Mouse (Mus musculus) natural killer cell, adult 2 months (primary cell): Measurements from ENCODE around the gene BC048671.
A peak's percentile ranks its signal among the peaks of the same experiment; 100 is the strongest.

Source experiments
- DNase-seq, 2 experiments: peaks; one replicate each; pipeline ENCODE4 v3.0.0; 2022; ENCODE audit warnings: low spot score in 2 of 2

The BC048671 gene

GRCm38 (mm10) chr6:90300919-90301318 lies at the start of gene BC048671:
BC048671 (plus strand) TSS chr6:90301219.
- DNase-seq = no peak

- no peak for DNase-seq
Observed at GRCm38 (mm10) chr6:90288265-90288664, 12.8 kb upstream of the BC048671 start.

GRCm38 (mm10) chr6:90306315-90306975 lies 5.4 kb downstream of the BC048671 start:
- no peak for DNase-seq

GRCm38 (mm10) chr6:90308839-90309778 lies 8.1 kb downstream of the BC048671 start:
- DNase-seq = no peak

- no peak for DNase-seq
Observed at GRCm38 (mm10) chr6:90315961-90316360, 14.9 kb downstream of the BC048671 start.

GRCm38 (mm10) chr6:90317510-90318258 lies 16.7 kb downstream of the BC048671 start:
- DNase-seq = no peak

- DNase-seq = no peak
Observed at GRCm38 (mm10) chr6:90319019-90319418, 18.0 kb downstream of the BC048671 start.

- no peak for DNase-seq
Observed at GRCm38 (mm10) chr6:90319475-90320191, 18.6 kb downstream of the BC048671 start.

GRCm38 (mm10) chr6:90320429-90320828 lies 19.4 kb downstream of the BC048671 start:
- DNase-seq = peak in 1 of 2 experiments; percentile 4

- DNase-seq = no peak
Observed at GRCm38 (mm10) chr6:90321811-90322210, 20.8 kb downstream of the BC048671 start.

GRCm38 (mm10) chr6:90324026-90324425 lies 23.0 kb downstream of the BC048671 start:
- no peak for DNase-seq

- DNase-seq = no peak
Observed at GRCm38 (mm10) chr6:90324463-90324862, 23.4 kb downstream of the BC048671 start.

GRCm38 (mm10) chr6:90324991-90325390 lies 24.0 kb downstream of the BC048671 start, which contains the start of gene Chst13:
Chst13 (minus strand) TSS chr6:90325185.
- DNase-seq = no peak

- no peak for DNase-seq
Observed at GRCm38 (mm10) chr6:90327670-90328069, 26.7 kb downstream of the BC048671 start.

GRCm38 (mm10) chr6:90329953-90330352 lies 28.9 kb downstream of the BC048671 start:
- DNase-seq = no peak

- DNase-seq = no peak
Observed at GRCm38 (mm10) chr6:90332561-90333425, 31.8 kb downstream of the BC048671 start, which contains the start of gene Uroc1. Uroc1 (plus strand) TSS chr6:90333284.

- no peak for DNase-seq
Observed at GRCm38 (mm10) chr6:90334244-90334643, 33.2 kb downstream of the BC048671 start.

- DNase-seq = no peak
Observed at GRCm38 (mm10) chr6:90342343-90342742, 41.3 kb downstream of the BC048671 start.

GRCm38 (mm10) chr6:90347183-90347582 lies 46.2 kb downstream of the BC048671 start:
- no peak for DNase-seq

GRCm38 (mm10) chr6:90348500-90348899 lies 47.5 kb downstream of the BC048671 start:
- DNase-seq = no peak
